Mouse (Mus musculus): ENCODE results near the gene Tuba1c. TPM values are rescaled to one million over a fixed set of nuclear protein-coding genes. Genes with fewer than 3 reads are reported as not detected.

Gene Tuba1c
- total and polyA plus RNA-seq, 3 experiments: 178 to 390 (median 220) TPM

- TF ChIP-seq MAZ (IDR thresholded peaks at IDR 0.05; ENCODE audit: low read depth, low read length) (0 out of 2 replicates have a peak, but pooled peaks have one; percentile 20), MEF2A (IDR thresholded peaks at IDR 0.05; ENCODE audit: borderline replicate concordance, low read depth, low read length) (peak; percentile 56; the same call in 1 of the 2 replicates)
These were observed 38.8 kb upstream of the Tuba1c start (continued) for GRCm38 (mm10) chr15:98990669-98991539.

DNA sequence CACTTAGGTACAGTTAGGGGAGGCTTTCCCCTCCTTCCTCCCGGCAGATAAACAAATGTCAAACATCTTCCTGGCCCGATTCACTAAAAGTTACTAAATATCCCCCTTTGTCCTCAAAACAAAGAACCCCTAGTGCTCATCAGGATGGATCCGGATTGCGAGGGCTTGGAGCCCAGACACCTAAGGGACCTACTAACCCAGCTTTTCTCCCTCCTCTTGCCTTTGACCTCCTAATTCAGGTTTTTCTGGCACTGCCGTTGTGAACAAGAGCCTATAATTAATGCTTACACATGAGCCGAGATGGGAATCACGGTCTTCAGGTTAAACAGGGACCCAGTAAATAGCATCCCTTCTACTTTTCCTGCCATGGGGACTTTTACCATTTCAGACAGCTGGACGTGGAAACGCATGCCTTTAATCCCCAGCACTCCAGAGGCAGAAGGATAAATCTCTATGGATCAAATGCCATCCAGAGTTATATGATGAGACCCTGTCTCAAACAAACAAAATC, 38.1 kb upstream of the Tuba1c start:
- H3K36me3 ChIP-seq (replicated peaks in 1 of 2; ENCODE audit: control insufficient read depth in 1 of 2, insufficient read depth in 1 of 2, low read length in 1 of 2): no peaks in the 10 kb centered on the region
- H3K4me1 ChIP-seq (ENCODE audit: control insufficient read depth in 1 of 2, insufficient read depth in 2 of 2): peaks cover 8 to 58% of the 10 kb centered on the region in 2 experiments
- no peaks in the 10 kb centered on the region for H3K79me2 ChIP-seq (replicated peaks; ENCODE audit: control insufficient read depth, extremely low read depth, insufficient read depth, poor library complexity, severe bottlenecking)
- in situ Hi-C loops (cut with MboI; ENCODE audit: low pct_ligation_motif_present, low pct_unique_long_range_greater_than_20kb, low sequenced_read_pairs) (loop anchor here (5.0 to 10.0 kb wide), 2 partner anchors 57 to 104 kb away; partner anchors contain the start of gene Tuba1b), dilution Hi-C loops (cut with MboI; ENCODE audit: extremely low pct_ligation_motif_present, extremely low pct_unique_long_range_greater_than_20kb, low sequenced_read_pairs) (no loop called here)
- no peaks in the 10 kb centered on the region for H3K9me3 ChIP-seq (replicated peaks; ENCODE audit: low read length)
- H3K4me3 ChIP-seq (replicated peaks in 1 of 3; ENCODE audit: low read depth in 2 of 3, low read length in 2 of 3, poor library complexity in 1 of 3): no peak overlapping the region
- peak overlapping the region; percentile 31 for H3K9ac ChIP-seq (ENCODE audit: insufficient read depth, low read depth)
- peak overlapping the region; percentile 76 for H3K4me2 ChIP-seq (ENCODE audit: insufficient read depth, low read depth, poor library complexity, severe bottlenecking)
- H3K27ac ChIP-seq (ENCODE audit: insufficient read depth, low read depth): peak overlapping the region; percentile 94
- no peaks in the 10 kb centered on the region for H3K27me3 ChIP-seq (replicated peaks)
- 0 out of 2 replicates have a peak, but pooled peaks have one; percentile 30 for TF ChIP-seq CHD1 (IDR thresholded peaks at IDR 0.05; ENCODE audit: low read depth, low read length)
- TF ChIP-seq RCOR1 (conservative IDR thresholded peaks at IDR 0.05; ENCODE audit: low read depth, low read length): no peak
- DNase-seq (ENCODE audit: extremely low read depth): no peak

DNA sequence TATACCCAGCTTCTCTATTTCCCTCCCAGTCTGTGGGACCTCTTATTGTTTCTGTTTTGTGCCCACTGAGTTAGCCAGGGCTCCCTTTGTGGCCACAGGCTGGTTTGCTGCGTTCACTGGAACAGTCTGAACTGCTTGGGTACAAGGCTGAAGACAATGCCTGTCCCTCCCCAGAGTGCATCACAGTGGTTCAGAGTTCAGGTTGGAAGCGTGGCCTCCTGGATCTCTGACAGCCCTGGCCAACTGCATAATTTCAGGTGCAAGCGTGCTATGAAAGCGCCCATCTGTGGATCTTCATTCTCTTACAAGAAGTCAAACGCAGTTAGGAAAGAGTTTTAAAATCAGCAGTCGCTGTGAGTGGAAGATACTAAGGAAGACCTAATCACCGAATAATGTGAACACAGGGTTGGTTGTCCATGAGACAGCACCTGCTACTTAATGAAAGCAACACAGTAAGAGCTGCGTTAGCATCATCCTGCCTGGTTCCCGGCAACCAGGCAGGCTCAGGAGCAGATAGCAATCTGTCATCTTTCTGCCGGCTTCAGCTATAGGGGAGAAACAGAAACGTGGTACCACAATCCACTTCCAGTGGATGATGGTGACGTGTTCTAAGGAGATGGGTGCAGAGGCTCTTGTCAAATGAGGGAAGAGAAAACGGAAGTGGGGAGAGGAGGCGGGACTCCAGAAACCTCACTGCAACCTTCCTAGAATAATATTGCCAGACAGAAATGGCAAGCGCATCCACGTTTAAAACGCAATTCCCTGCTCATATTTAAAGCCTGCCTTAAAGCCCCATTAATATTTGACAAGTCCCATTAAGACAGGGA, 37.4 kb upstream of the Tuba1c start:
- H3K9ac ChIP-seq (ENCODE audit: insufficient read depth, low read depth): peak overlapping the region; percentile 68
- no peaks in the 10 kb centered on the region for H3K79me2 ChIP-seq (replicated peaks; ENCODE audit: control insufficient read depth, extremely low read depth, insufficient read depth, poor library complexity, severe bottlenecking)
- H3K27me3 ChIP-seq (replicated peaks): no peaks in the 10 kb centered on the region
- peaks cover 8 to 52% of the 10 kb centered on the region in 2 experiments for H3K4me1 ChIP-seq (ENCODE audit: control insufficient read depth in 1 of 2, insufficient read depth in 2 of 2)
- peak; percentile 98 for DNase-seq (ENCODE audit: extremely low read depth)
- H3K9me3 ChIP-seq (replicated peaks; ENCODE audit: low read length): no peaks in the 10 kb centered on the region
- H3K4me3 ChIP-seq (replicated peaks in 1 of 3; ENCODE audit: low read depth in 2 of 3, low read length in 2 of 3, poor library complexity in 1 of 3): peak overlapping the region; percentile 24 to 57 (median 50)
- in situ Hi-C loops (cut with MboI; ENCODE audit: low pct_ligation_motif_present, low pct_unique_long_range_greater_than_20kb, low sequenced_read_pairs): loop anchor here (5.0 to 10.0 kb wide), 2 partner anchors 57 to 105 kb away; partner anchors contain the start of gene Tuba1b
- H3K27ac ChIP-seq (ENCODE audit: insufficient read depth, low read depth): peak overlapping the region; percentile 94
- H3K4me2 ChIP-seq (ENCODE audit: insufficient read depth, low read depth, poor library complexity, severe bottlenecking): peak overlapping the region; percentile 76
- dilution Hi-C loops (cut with MboI; ENCODE audit: extremely low pct_ligation_motif_present, extremely low pct_unique_long_range_greater_than_20kb, low sequenced_read_pairs): no loop called here
- no peaks in the 10 kb centered on the region for H3K36me3 ChIP-seq (replicated peaks in 1 of 2; ENCODE audit: control insufficient read depth in 1 of 2, insufficient read depth in 1 of 2, low read length in 1 of 2)
- no peak for TF ChIP-seq PAX5 (IDR thresholded peaks at IDR 0.05; ENCODE audit: low read length)
- TF ChIP-seq GABPA (IDR thresholded peaks at IDR 0.05; ENCODE audit: insufficient replicate concordance, low read depth, low read length): no peak
- TF ChIP-seq ETS1 (conservative IDR thresholded peaks at IDR 0.05; ENCODE audit: low read depth, low read length): peak; percentile 66
- peak; percentile 90 for TF ChIP-seq MAX (IDR thresholded peaks at IDR 0.05; ENCODE audit: low read length)
- no peak for TF ChIP-seq POLR2AphosphoS2 (IDR thresholded peaks at IDR 0.05; ENCODE audit: low read depth, low read length)
- TF ChIP-seq NRF1 (IDR thresholded peaks at IDR 0.05; ENCODE audit: low read depth, low read length): 0 out of 2 replicates have a peak, but pooled peaks have one; percentile 9
- peak; percentile 72 for TF ChIP-seq NELFE (IDR thresholded peaks at IDR 0.05; ENCODE audit: low read depth, low read length)
- no peak for TF ChIP-seq ZNF384 (IDR thresholded peaks at IDR 0.05; ENCODE audit: low read depth, low read length)
- TF ChIP-seq ZKSCAN1 (IDR thresholded peaks at IDR 0.05; ENCODE audit: borderline replicate concordance, low read depth, low read length): no peak
- TF ChIP-seq CHD2 (IDR thresholded peaks at IDR 0.05; ENCODE audit: low read length): peak; percentile 71; the same call in 1 of the 2 replicates
- peak; percentile 94 for TF ChIP-seq MYC (IDR thresholded peaks at IDR 0.05; ENCODE audit: low read depth, low read length)
- peak; percentile 89 for TF ChIP-seq TBP (conservative IDR thresholded peaks at IDR 0.05; ENCODE audit: low read depth, low read length)
- 0 out of 2 replicates have a peak, but pooled peaks have one; percentile 33 for TF ChIP-seq BHLHE40 (IDR thresholded peaks at IDR 0.05; ENCODE audit: low read depth, low read length)
- TF ChIP-seq E2F4 (IDR thresholded peaks at IDR 0.05; ENCODE audit: insufficient replicate concordance, low read depth, low read length): 0 out of 2 replicates have a peak, but pooled peaks have one; percentile 74
- peak; percentile 67; the same call in 1 of the 2 replicates for TF ChIP-seq MAZ (IDR thresholded peaks at IDR 0.05; ENCODE audit: low read depth, low read length)
- TF ChIP-seq POLR2A (IDR thresholded peaks at IDR 0.05; ENCODE audit: low read depth, low read length): peak; percentile 64
- TF ChIP-seq JUN (IDR thresholded peaks at IDR 0.05; ENCODE audit: insufficient read depth, low read depth, low read length): 0 out of 2 replicates have a peak, but pooled peaks have one; percentile 7
- peak; percentile 84 for TF ChIP-seq ELF1 (IDR thresholded peaks at IDR 0.05; ENCODE audit: low read depth, low read length)
- peak; percentile 62; the same call in 1 of the 2 replicates for TF ChIP-seq KAT2A (IDR thresholded peaks at IDR 0.05; ENCODE audit: insufficient replicate concordance, low read length)
- TF ChIP-seq SIN3A (IDR thresholded peaks at IDR 0.05; ENCODE audit: low read length): peak; percentile 68
- TF ChIP-seq IRF4 (IDR thresholded peaks at IDR 0.05; ENCODE audit: low read depth, low read length): peak; percentile 20; the same call in 1 of the 2 replicates

Measured in CH12.LX (cell line).